8 mouse cellular contexts compared by ENCODE assay signal in the genomic region with DNA sequence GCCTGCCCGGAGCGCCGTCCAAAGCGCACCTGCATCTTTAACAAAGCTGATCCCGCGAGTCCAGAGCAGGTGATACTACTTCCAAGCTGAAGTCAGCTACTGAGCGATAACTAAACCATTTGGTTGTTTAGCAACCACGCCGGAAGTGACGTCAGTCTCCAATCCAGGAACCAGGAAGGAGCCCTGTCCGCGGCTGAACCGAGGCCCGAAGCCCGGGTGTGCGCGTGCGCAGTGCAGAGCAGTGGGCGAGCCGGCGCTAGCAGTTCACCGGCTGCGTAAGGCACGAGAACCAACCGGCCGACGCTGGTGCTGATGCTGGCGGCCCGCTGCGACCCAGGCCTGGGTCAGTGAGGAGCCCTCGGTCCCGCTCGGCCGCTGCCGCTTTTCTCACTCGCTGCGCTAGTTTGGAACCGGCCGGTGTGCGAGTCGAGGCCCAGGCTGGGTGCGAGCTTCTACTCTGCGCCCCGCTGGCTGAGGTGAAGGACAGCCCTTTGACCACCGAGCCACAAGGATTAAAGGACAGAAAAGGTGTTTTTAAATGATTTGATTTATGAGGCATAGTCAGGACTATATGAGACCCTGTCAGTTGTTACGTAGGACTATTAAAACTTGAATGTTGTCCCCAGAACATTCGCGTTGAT. TPM values are rescaled to one million over a fixed set of nuclear protein-coding genes. Genes with fewer than 3 reads are reported as not detected.
DNase-seq lines count a peak whose midpoint lies in the region; ATAC-seq lines count a peak whose summit lies in the region.

A gene (minus strand): TSS at position 147 of the 641 bp plus-strand sequence.
A gene (plus strand): TSS at position 195 of the 641 bp plus-strand sequence.

- 0 out of 2 replicates have a peak, but pooled peaks cover 9% of the 10 kb centered on the region for H3K4me1 ChIP-seq in hindbrain, embryonic 14.5 days (replicated peaks; ENCODE audit: control insufficient read depth, insufficient read depth, low read length)

- peak; percentile 98 for ATAC-seq in hindbrain, embryonic 14.5 days (ENCODE audit: low FRiP score)

- H3K36me3 ChIP-seq in hindbrain, embryonic 14.5 days (replicated peaks; ENCODE audit: control insufficient read depth, insufficient read depth): peaks cover 25% of the 10 kb centered on the region

- peak within 1 kb of the TSS; percentile 68 for H3K9ac ChIP-seq in hindbrain, embryonic 14.5 days

- no peaks in the 10 kb centered on the region for H3K27me3 ChIP-seq in hindbrain, embryonic 14.5 days (ENCODE audit: control insufficient read depth, insufficient read depth, low read length)

- H3K9me3 ChIP-seq in hindbrain, embryonic 14.5 days (ENCODE audit: control insufficient read depth, low read length): no peaks in the 10 kb centered on the region

- 2% methylated on average over 48 of the region's 48 CpGs for WGBS in hindbrain, embryonic 14.5 days

- H3K4me2 ChIP-seq in hindbrain, embryonic 14.5 days (replicated peaks): peak within 1 kb of the TSS; percentile 70

- peak within 1 kb of the TSS; percentile 55 for H3K4me3 ChIP-seq in hindbrain, embryonic 14.5 days (replicated peaks; ENCODE audit: low read length)

- H3K27ac ChIP-seq in hindbrain, embryonic 14.5 days: peak within 1 kb of the TSS; percentile 81

- peak; percentile 99 for DNase-seq in R1 (ENCODE audit: low read depth, low spot score)
- DNase-seq in cerebellum, postnatal 25 days: peak; percentile 98 to 99
- peak; percentile 95 to 96 for DNase-seq in frontal cortex, postnatal 25 days (ENCODE audit: low spot score in 2 of 2)
- DNase-seq in hindbrain, embryonic 14.5 days (ENCODE audit: low spot score): peak; percentile 99
- peak; percentile 96 to 97 for DNase-seq in layer of hippocampus, postnatal 36 days
- DNase-seq in lung, postnatal 36 days: peak; percentile 100
- peak; percentile 98 for DNase-seq in retina, postnatal 1 day
- peak; percentile 88 to 97 for DNase-seq in urinary bladder, adult 18-20 months (ENCODE audit: low spot score in 2 of 2)

RNA-seq across cellular contexts. Expression of the first gene that starts in this region (rescaled TPM):
- 2.0 and 2.3 TPM in 2 replicates for polyA plus RNA-seq in hindbrain, embryonic 14.5 days (2014; fragmentation: Nextera tagmentation; extraction: Ambion mirVana)
- 1 to 10 TPM; 2.6 to 3.4 TPM for total RNA-seq in layer of hippocampus, postnatal 36 days (2021)

RNA-seq across cellular contexts. Expression of the second gene that starts in this region (rescaled TPM):
- 40.2 and 47.0 TPM in 2 replicates for polyA plus RNA-seq in hindbrain, embryonic 14.5 days (2014; fragmentation: Nextera tagmentation; extraction: Ambion mirVana)
- total RNA-seq in layer of hippocampus, postnatal 36 days (2021): 10 to 100 TPM; 23.4 to 24.5 TPM

Comparison
In these comparisons a context has a peak if more than half of its experiments do, and no peak if none do; other contexts are left out.
1. Peak in every context shown above with its lines: DNase-seq, ATAC-seq, H3K4me3 ChIP-seq and H3K27ac ChIP-seq.